Mouse (Mus musculus): Measurements from ENCODE around the gene Proca1.

DNA sequence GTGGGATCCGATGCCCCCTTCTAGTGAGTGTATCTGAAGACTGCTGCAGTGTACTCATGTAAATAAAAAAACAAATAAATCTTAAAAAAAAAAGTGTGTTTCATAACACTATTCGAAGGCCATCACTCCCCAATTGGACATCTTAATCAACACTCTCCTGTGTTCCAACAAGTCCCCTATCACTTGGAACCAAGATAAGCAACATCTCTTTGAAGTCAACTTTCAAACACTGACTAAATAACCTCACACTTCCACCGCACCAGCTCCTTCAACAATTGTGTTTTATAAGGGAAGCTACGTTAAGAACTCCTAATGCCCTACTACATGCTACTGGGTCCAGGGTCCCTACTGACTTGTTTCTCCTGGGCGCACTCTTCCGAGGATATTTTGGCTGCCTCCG is 10.7 kb upstream of the Proca1 start:
- TF ChIP-seq CTCF (IDR thresholded peaks at IDR 0.05; ENCODE audit: low read depth, low read length) (no peak), POLR2A (IDR thresholded peaks at IDR 0.05; ENCODE audit: insufficient read depth, low read length) (no peak), EP300 (IDR thresholded peaks at IDR 0.05; ENCODE audit: insufficient read depth, low read depth, low read length) (no peak)

All from ES-Bruce4 (cell line).